Mouse (Mus musculus) bone marrow macrophage, adult 2 months (primary cell): ENCODE results near the gene H2al2a. TPM values are rescaled to one million over a fixed set of nuclear protein-coding genes. Genes with fewer than 3 reads are reported as not detected.
"Not testable (repeated sequence)": the region's sequence is repeated elsewhere in the genome, so short reads cannot be mapped to it uniquely, and the experiment has no call there.

Experiments used
- H3K27ac ChIP-seq: 2 replicates; pipeline ENCODE4 v1.5.1; 2012; ENCODE audit warnings: low read depth, low read length; ENCODE audit not compliant: insufficient read depth
- H3K4me1 ChIP-seq: 2 replicates; pipeline ENCODE4 v1.6.1; 2012; ENCODE audit warnings: low read length; ENCODE audit not compliant: control insufficient read depth, insufficient read depth
- H3K4me3 ChIP-seq: 2 replicates; pipeline ENCODE4 v1.5.1; 2012; ENCODE audit warnings: mild to moderate bottlenecking, low read length, moderate library complexity; ENCODE audit not compliant: insufficient read depth
- CTCF ChIP-seq: IDR thresholded peaks from 2 replicates; pipeline ENCODE4 v1.5.1; 2012; ENCODE audit warnings: low read depth, mild to moderate bottlenecking, low read length, moderate library complexity
- POLR2A ChIP-seq: IDR thresholded peaks from 2 replicates; pipeline ENCODE4 v1.6.1; 2012; ENCODE audit warnings: mild to moderate bottlenecking, low read depth, low read length, borderline replicate concordance
- polyA plus RNA-seq: library from polyadenylated mRNA; stranded (reverse); fragments of >200 nt; gene quantifications from 2 replicates; pipeline ENCODE4 v1.2.4, GENCODE M21; 2012; ENCODE audit not compliant: missing spikeins, insufficient read depth, insufficient read length

H2al2a gene
- polyA plus RNA-seq, 1 experiment = not detected

GRCm38 (mm10) chr2:18011226-18011625, 14.5 kb upstream of the H2al2a start:
- Histone ChIP-seq H3K27ac (no peak overlapping the region), H3K4me3 (no peak overlapping the region), H3K4me1 (no peaks in the 10 kb centered on the region)
- TF ChIP-seq POLR2A = no peak
- no peak for TF ChIP-seq CTCF

GRCm38 (mm10) chr2:18005137-18005536, 8.4 kb upstream of the H2al2a start:
- Histone ChIP-seq H3K4me3 (no peak overlapping the region), H3K4me1 (no peaks in the 10 kb centered on the region), H3K27ac (no peak overlapping the region)
- TF ChIP-seq POLR2A (no peak), CTCF (no peak)

- Histone ChIP-seq H3K4me1 (no peaks in the 10 kb centered on the region), H3K27ac (no peak overlapping the region), H3K4me3 (no peak overlapping the region)
- TF ChIP-seq POLR2A = no peak
- no peak for TF ChIP-seq CTCF
These were observed 7.5 kb upstream of the H2al2a start for GRCm38 (mm10) chr2:18004286-18004685.

GRCm38 (mm10) chr2:18002306-18002705, 5.5 kb upstream of the H2al2a start:
- no peak overlapping the region for H3K27ac ChIP-seq
- H3K4me1 ChIP-seq = no peaks in the 10 kb centered on the region
- H3K4me3 ChIP-seq = no peak overlapping the region
- TF ChIP-seq CTCF (no peak), POLR2A (no peak)

- TF ChIP-seq CTCF = no peak
- no peak for TF ChIP-seq POLR2A
- Histone ChIP-seq H3K27ac (no peak overlapping the region), H3K4me3 (no peak overlapping the region), H3K4me1 (no peaks in the 10 kb centered on the region)
These were observed 7.2 kb downstream of the H2al2a start for GRCm38 (mm10) chr2:17989562-17989961.

GRCm38 (mm10) chr2:17989115-17989514, 7.6 kb downstream of the H2al2a start:
- no peak for TF ChIP-seq CTCF
- TF ChIP-seq POLR2A = no peak

GRCm38 (mm10) chr2:17986694-17987093, 10.1 kb downstream of the H2al2a start:
- TF ChIP-seq POLR2A = no peak
- no peak for TF ChIP-seq CTCF
- no peak overlapping the region for H3K4me3 ChIP-seq
- no peak overlapping the region for H3K27ac ChIP-seq
- H3K4me1 ChIP-seq = no peaks in the 10 kb centered on the region

More at GRCm38 (mm10) chr2:17989115-17989514, 7.6 kb downstream of the H2al2a start:
- no peak overlapping the region for H3K4me3 ChIP-seq
- no peak overlapping the region for H3K27ac ChIP-seq
- H3K4me1 ChIP-seq = no peaks in the 10 kb centered on the region

GRCm38 (mm10) chr2:17984774-17985173, 12.0 kb downstream of the H2al2a start:
- no peak overlapping the region for H3K27ac ChIP-seq
- no peak overlapping the region for H3K4me3 ChIP-seq
- H3K4me1 ChIP-seq = no peaks in the 10 kb centered on the region
- TF ChIP-seq POLR2A (no peak), CTCF (no peak)

- no peaks in the 10 kb centered on the region for H3K4me1 ChIP-seq
These were observed 14.0 kb downstream of the H2al2a start for GRCm38 (mm10) chr2:17982747-17983146.

GRCm38 (mm10) chr2:17978706-17979105, 18.1 kb downstream of the H2al2a start:
- Histone ChIP-seq H3K4me3 (no peak overlapping the region), H3K27ac (no peak overlapping the region), H3K4me1 (no peaks in the 10 kb centered on the region)
- no peak for TF ChIP-seq POLR2A
- no peak for TF ChIP-seq CTCF

More at GRCm38 (mm10) chr2:17982747-17983146, 14.0 kb downstream of the H2al2a start:
- TF ChIP-seq CTCF (no peak), POLR2A (no peak)
- Histone ChIP-seq H3K4me3 (no peak overlapping the region), H3K27ac (no peak overlapping the region)

GRCm38 (mm10) chr2:17978251-17978650, 18.5 kb downstream of the H2al2a start:
- not testable (repeated sequence) for H3K4me3 ChIP-seq, H3K27ac ChIP-seq, H3K4me1 ChIP-seq

- not testable (repeated sequence) for H3K4me3 ChIP-seq, H3K27ac ChIP-seq, H3K4me1 ChIP-seq
These were observed 19.1 kb downstream of the H2al2a start for GRCm38 (mm10) chr2:17977645-17978044.
